Mouse (Mus musculus) stomach, postnatal 0 days (tissue): ENCODE data around the gene Acsl3.

Source experiments
- CTCF ChIP-seq: IDR thresholded peaks from 2 replicates; pipeline ENCODE4 v1.5.1; 2016; ENCODE audit warnings: antibody characterized with exemption, low read depth, mild to moderate bottlenecking, moderate library complexity
- EP300 ChIP-seq: optimal IDR thresholded peaks from 2 replicates; pipeline ENCODE3; 2016; ENCODE audit warnings: antibody characterized with exemption

DNA sequence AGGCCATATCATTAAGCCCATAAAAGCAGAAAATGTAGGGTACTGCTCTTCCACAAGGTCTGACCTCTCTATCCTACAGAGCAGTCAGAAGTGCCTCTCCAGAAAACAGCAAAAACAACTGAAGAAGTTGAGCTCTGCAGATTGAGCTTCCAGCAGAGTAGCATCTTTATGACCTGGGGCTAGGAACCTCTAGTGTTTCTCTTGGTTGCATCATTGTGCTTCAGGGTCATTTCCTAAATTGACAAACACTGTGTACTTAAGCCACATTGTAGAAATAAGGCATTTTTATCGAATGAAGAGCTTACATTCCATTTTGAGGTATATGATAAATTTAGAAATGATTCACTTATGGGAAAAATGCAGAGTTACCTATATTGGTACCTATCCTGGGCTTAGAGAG, 9.0 kb downstream of the Acsl3 start:
- TF ChIP-seq CTCF (no peak), EP300 (no peak)
